8 mouse cellular contexts compared by ENCODE assay signal in the genomic region with DNA sequence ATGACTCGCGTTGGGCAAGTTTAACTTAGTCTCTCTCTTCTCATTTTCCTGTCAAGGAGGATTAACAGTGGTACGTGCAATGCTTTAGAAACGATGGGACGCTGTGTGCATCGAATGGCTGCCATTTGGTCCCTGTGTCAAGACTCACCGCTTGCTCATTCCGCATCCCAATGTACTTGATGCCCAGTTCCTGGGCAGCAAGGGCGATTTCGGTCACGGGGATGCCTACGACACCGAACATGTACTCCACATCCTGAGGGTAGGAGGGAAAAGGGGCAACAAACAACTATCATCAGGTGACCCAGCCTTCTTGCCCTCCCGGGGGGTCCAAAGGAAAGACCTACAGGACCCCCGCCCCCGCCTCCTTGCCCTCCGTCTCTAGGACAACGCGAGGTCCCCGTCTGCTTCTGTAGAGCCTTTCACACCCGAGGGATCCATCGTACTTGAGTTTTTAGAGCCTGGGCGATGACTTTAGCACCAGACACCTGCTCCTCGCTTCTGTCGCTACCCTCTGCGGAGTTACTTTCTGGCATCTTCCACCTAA. TPM values are rescaled to one million over a fixed set of nuclear protein-coding genes. Genes with fewer than 3 reads are reported as not detected.
DNase-seq lines count a peak whose midpoint lies in the region; ATAC-seq and TF ChIP-seq lines count a peak whose summit lies in the region.

Gm49387 (minus strand) TSS at position 533 of the 544 bp plus-strand sequence.

- peak; percentile 32; the same call in 1 of the 2 replicates for ATAC-seq in limb, embryonic 14.5 days (ENCODE audit: low FRiP score, low read depth)

- WGBS in limb, embryonic 14.5 days: 5% methylated on average over 26 of the region's 26 CpGs
- WGBS in small intestine, adult 2 months: 3% methylated on average over 26 of the region's 26 CpGs

- peak within 1 kb of the TSS; percentile 63 for H3K9ac ChIP-seq in limb, embryonic 14.5 days (ENCODE audit: low read depth, low read length, severe bottlenecking)

- no peaks in the 10 kb centered on the region for H3K27me3 ChIP-seq in C2C12 (ENCODE audit: control insufficient read depth, insufficient read depth, insufficient read length)
- H3K27me3 ChIP-seq in erythroblast, embryonic 14.5 days (ENCODE audit: control insufficient read depth): no peaks in the 10 kb centered on the region
- H3K27me3 ChIP-seq in limb, embryonic 14.5 days (ENCODE audit: control insufficient read depth, insufficient read depth, low read length): no peaks in the 10 kb centered on the region
- H3K27me3 ChIP-seq in small intestine, adult 2 months (ENCODE audit: control insufficient read depth, insufficient read depth, low read length): no peaks in the 10 kb centered on the region

- peaks cover 25% of the 10 kb centered on the region for H3K4me1 ChIP-seq in erythroblast, embryonic 14.5 days (ENCODE audit: control insufficient read depth)
- H3K4me1 ChIP-seq in limb, embryonic 14.5 days (ENCODE audit: control insufficient read depth, insufficient read depth, low read length): peaks cover 5% of the 10 kb centered on the region
- H3K4me1 ChIP-seq in small intestine, adult 2 months (ENCODE audit: control insufficient read depth, insufficient read depth, insufficient read length, low read length): peaks cover 12% of the 10 kb centered on the region; the same call in 1 of the 2 replicates

- no peaks in the 10 kb centered on the region for H3K36me3 ChIP-seq in C2C12 (ENCODE audit: control insufficient read depth, insufficient read depth)
- H3K36me3 ChIP-seq in erythroblast, embryonic 14.5 days (ENCODE audit: control insufficient read depth): no peaks in the 10 kb centered on the region
- no peaks in the 10 kb centered on the region for H3K36me3 ChIP-seq in limb, embryonic 14.5 days (ENCODE audit: control insufficient read depth, insufficient read depth, low read length)
- H3K36me3 ChIP-seq in small intestine, adult 2 months (ENCODE audit: control insufficient read depth, insufficient read depth, low read length): no peaks in the 10 kb centered on the region

- H3K4me2 ChIP-seq in limb, embryonic 14.5 days (replicated peaks; ENCODE audit: low read depth, low read length, severe bottlenecking): peak within 1 kb of the TSS; percentile 76

- TF ChIP-seq CTCF in gastrocnemius, adult 2 months (IDR thresholded peaks at IDR 0.05): no peak
- TF ChIP-seq CTCF in C2C12 (IDR thresholded peaks at IDR 0.05; ENCODE audit: control insufficient read depth, insufficient read depth, insufficient read length): no peak
- TF ChIP-seq CTCF in small intestine, adult 2 months (IDR thresholded peaks at IDR 0.05; ENCODE audit: extremely low read depth, insufficient read length, insufficient replicate concordance, low read depth, low read length): no peak

- H3K27ac ChIP-seq in gastrocnemius, adult 2 months: peak within 1 kb of the TSS; percentile 94
- peak within 1 kb of the TSS; percentile 86 for H3K27ac ChIP-seq in limb, embryonic 14.5 days (replicated peaks; ENCODE audit: low read depth, low read length)
- peak within 1 kb of the TSS; percentile 80 for H3K27ac ChIP-seq in small intestine, adult 2 months (ENCODE audit: insufficient read depth, low read depth, low read length)

- peaks cover 9% of the 10 kb centered on the region for H3K79me2 ChIP-seq in C2C12 (ENCODE audit: control insufficient read depth, insufficient read depth)

- TF ChIP-seq POLR2A in limb, embryonic 14.5 days (IDR thresholded peaks at IDR 0.05; ENCODE audit: borderline replicate concordance, extremely low read depth, insufficient read depth, insufficient read length): no peak
- no peak for TF ChIP-seq POLR2A in small intestine, adult 2 months (IDR thresholded peaks at IDR 0.05; ENCODE audit: low read depth, low read length)

- peak within 1 kb of the TSS; percentile 96 for H3ac ChIP-seq in C2C12 (ENCODE audit: control insufficient read depth, insufficient read length, low read depth)

- peak; percentile 36 for DNase-seq in gastrocnemius, adult 2 months
- no peak for DNase-seq in gastrocnemius, postnatal 14 days
- DNase-seq in limb, embryonic 14.5 days (ENCODE audit: low spot score): no peak
- no peak for DNase-seq in right cerebral cortex, postnatal 36 days (ENCODE audit: low spot score in 2 of 2)
- DNase-seq in left cerebral cortex, adult 8-10 months (ENCODE audit: low spot score in 2 of 2): no peak

- H3K9me3 ChIP-seq in erythroblast, embryonic 14.5 days (ENCODE audit: control insufficient read depth, low read length): no peaks in the 10 kb centered on the region
- H3K9me3 ChIP-seq in limb, embryonic 14.5 days (ENCODE audit: control insufficient read depth, low read length): no peaks in the 10 kb centered on the region

- peak within 1 kb of the TSS; percentile 75 for H3K4me3 ChIP-seq in gastrocnemius, adult 2 months
- H3K4me3 ChIP-seq in C2C12 (ENCODE audit: insufficient read depth, poor library complexity, severe bottlenecking): peak within 1 kb of the TSS; percentile 33
- H3K4me3 ChIP-seq in erythroblast, embryonic 14.5 days (replicated peaks): peak within 1 kb of the TSS; percentile 78
- H3K4me3 ChIP-seq in limb, embryonic 14.5 days (replicated peaks; ENCODE audit: low read length): peak within 1 kb of the TSS; percentile 59
- H3K4me3 ChIP-seq in small intestine, adult 2 months (ENCODE audit: low read depth, low read length): peak within 1 kb of the TSS; percentile 66

- intact Hi-C loops in gastrocnemius, adult 2 months (cut with DNase I): no loop called here
- intact Hi-C loops in gastrocnemius, postnatal 14 days (cut with DNase I; ENCODE audit: low total_unique reads): no loop called here

- peaks cover 3% of the 10 kb centered on the region for H3K79me3 ChIP-seq in C2C12 (ENCODE audit: low read depth)

TF ChIP-seq in C2C12, 6 proteins besides CTCF, POLR2A, EP300 and RAD21:
- TF ChIP-seq MYOG (IDR thresholded peaks at IDR 0.05; ENCODE audit: control insufficient read depth, extremely low read depth, insufficient read length) (no peak), USF1 (IDR thresholded peaks at IDR 0.05; ENCODE audit: low read depth) (no peak), CEBPB (IDR thresholded peaks at IDR 0.05; ENCODE audit: low read depth) (no peak), MAX (IDR thresholded peaks at IDR 0.05) (no peak), MYOD1 (IDR thresholded peaks at IDR 0.05; ENCODE audit: control insufficient read depth, insufficient read length, low read depth) (no peak), FOSL1 (IDR thresholded peaks at IDR 0.05; ENCODE audit: insufficient read depth, low read length, poor library complexity, severe bottlenecking) (no peak)
TF ChIP-seq in C2C12: peak in this region for 0.

RNA-seq across cellular contexts. Expression of gene Gm49387, which starts in this region (rescaled TPM):
- total RNA-seq in gastrocnemius, adult 2 months (2021): under 1 TPM; 0.70 to 0.84 TPM
- not detected for total RNA-seq in gastrocnemius, postnatal 14 days (2021)
- polyA plus RNA-seq in C2C12 (2012; fragmentation: generic; extraction: Trizol): not detected
- not detected in 2 replicates for polyA plus RNA-seq in erythroblast, embryonic 14.5 days (2012)
- not detected in 2 replicates for polyA plus RNA-seq in limb, embryonic 14.5 days (2012; rRNA removed)
- 3.0 TPM in 1 of 2 replicates, not detected in the other for polyA plus RNA-seq in limb, embryonic 14.5 days (2014; fragmentation: Nextera tagmentation; extraction: Ambion mirVana)
- polyA plus RNA-seq in small intestine, adult 2 months (2012; rRNA removed): not detected in 2 replicates
- total RNA-seq in left cerebral cortex, adult 8-10 months (2022): not detected

Comparison
In these comparisons a context has a peak if more than half of its experiments do, and no peak if none do; other contexts are left out.
1. Peak in DNase-seq, H3K4me3 ChIP-seq and H3K27ac ChIP-seq in gastrocnemius, adult 2 months; RNA of the gene not detected or under 1 TPM.